Mouse (Mus musculus) hindbrain, embryonic 15.5 days (tissue): ENCODE data around the gene Zfp760. TPM values are rescaled to one million over a fixed set of nuclear protein-coding genes. Genes with fewer than 3 reads are reported as not detected.

Experiments used
- ATAC-seq: fragments of 200-750 bp; cut with Nextera tagmentation; 2 replicates; pipeline ENCODE4 v1.8.0; 2017; ENCODE audit warnings: low read depth, moderate number of reproducible peaks, moderate TSS enrichment; ENCODE audit not compliant: low FRiP score
- H3K27ac ChIP-seq: fragments of 300-500 bp; sonication (generic); replicated peaks from 2 replicates; pipeline ENCODE4 v1.5.1; 2015; ENCODE audit warnings: mild to moderate bottlenecking, inconsistent platforms
- H3K27me3 ChIP-seq: fragments of 300-500 bp; sonication (generic); 2 replicates; pipeline ENCODE4 v1.6.1; 2015; ENCODE audit warnings: control low read depth, inconsistent platforms
- H3K36me3 ChIP-seq: fragments of 300-500 bp; sonication (generic); 2 replicates; pipeline ENCODE4 v1.6.1; 2015; ENCODE audit warnings: control low read depth, inconsistent platforms
- H3K4me1 ChIP-seq: fragments of 300-500 bp; sonication (generic); replicated peaks from 2 replicates; pipeline ENCODE4 v1.6.1; 2015; ENCODE audit warnings: control low read depth, inconsistent platforms
- H3K4me2 ChIP-seq: fragments of 300-500 bp; sonication (generic); 2 replicates; pipeline ENCODE4 v1.6.1; 2015; ENCODE audit warnings: moderate library complexity, mild to moderate bottlenecking, inconsistent platforms
- H3K4me3 ChIP-seq: fragments of 300-500 bp; sonication (generic); 2 replicates; pipeline ENCODE4 v1.5.1; 2015; ENCODE audit warnings: mild to moderate bottlenecking, inconsistent platforms
- H3K9ac ChIP-seq: fragments of 300-500 bp; sonication (generic); 2 replicates; pipeline ENCODE4 v1.6.1; 2015; ENCODE audit warnings: inconsistent platforms
- H3K9me3 ChIP-seq: fragments of 300-500 bp; sonication (generic); 2 replicates; pipeline ENCODE4 v1.6.1; 2016; ENCODE audit warnings: control low read depth, inconsistent platforms
- WGBS: fragments of 180-500 bp; shearing (Covaris S2); methylation state at CpG from one replicate; pipeline ENCODE4 v1.1.7; 2015; 5-methylcytosine and 5-hydroxymethylcytosine counted together
- polyA plus RNA-seq: library from polyadenylated mRNA; unstranded; fragments of >200 nt; fragmentation: Nextera tagmentation; extraction: Ambion mirVana; gene quantifications from 2 replicates; pipeline ENCODE4 v1.2.1, GENCODE M21; 2015

Gene Zfp760
- polyA plus RNA-seq, 1 experiment from 2014 or later: 11.0 TPM

GRCm38 (mm10) chr17:21733049-21733448, 25.5 kb downstream of the Zfp760 start:
- H3K27ac ChIP-seq: peak overlapping the region; percentile 92
- H3K4me3 ChIP-seq: peak overlapping the region; percentile 95
- H3K9ac ChIP-seq: peak overlapping the region; percentile 97
- H3K27me3 ChIP-seq: no peaks in the 10 kb centered on the region
- no peak for ATAC-seq
- H3K9me3 ChIP-seq: no peaks in the 10 kb centered on the region
- 0 out of 2 replicates have a peak, but pooled peaks cover 9% of the 10 kb centered on the region for H3K36me3 ChIP-seq
- peaks cover 13% of the 10 kb centered on the region for H3K4me1 ChIP-seq
- peak overlapping the region; percentile 64 for H3K4me2 ChIP-seq
- WGBS: 84% methylated on average over 4 of the region's 4 CpGs

GRCm38 (mm10) chr17:21733529-21734031, 26.0 kb downstream of the Zfp760 start:
- Histone ChIP-seq H3K36me3 (0 out of 2 replicates have a peak, but pooled peaks cover 10% of the 10 kb centered on the region), H3K9ac (peak overlapping the region; percentile 97), H3K4me2 (peak overlapping the region; percentile 64), H3K27me3 (no peaks in the 10 kb centered on the region), H3K4me1 (peaks cover 13% of the 10 kb centered on the region), H3K27ac (peak overlapping the region; percentile 92), H3K4me3 (peak overlapping the region; percentile 95), H3K9me3 (no peaks in the 10 kb centered on the region)
- ATAC-seq: peak; percentile 99
- WGBS: 0% methylated on average over 27 of the region's 27 CpGs

- Histone ChIP-seq H3K9ac (no peak overlapping the region), H3K4me3 (no peak overlapping the region), H3K4me1 (peaks cover 8% of the 10 kb centered on the region), H3K9me3 (no peaks in the 10 kb centered on the region), H3K36me3 (peaks cover 3% of the 10 kb centered on the region; the same call in 1 of the 2 replicates), H3K27me3 (no peaks in the 10 kb centered on the region), H3K4me2 (no peak overlapping the region), H3K27ac (no peak overlapping the region)
- WGBS: 56% methylated on average over 2 of the region's 2 CpGs
- ATAC-seq: no peak
Measured at GRCm38 (mm10) chr17:21752791-21753190, 45.2 kb downstream of the Zfp760 start.

- 10% methylated on average over 20 of the region's 20 CpGs for WGBS
- Histone ChIP-seq H3K4me1 (peaks cover 8% of the 10 kb centered on the region), H3K36me3 (no peaks in the 10 kb centered on the region), H3K9ac (peak overlapping the region; percentile 29; the same call in 1 of the 2 replicates), H3K4me2 (peak overlapping the region; percentile 72), H3K27me3 (no peaks in the 10 kb centered on the region), H3K4me3 (peak overlapping the region; percentile 35), H3K27ac (no peak overlapping the region), H3K9me3 (no peaks in the 10 kb centered on the region)
- ATAC-seq: peak; percentile 45; the same call in 1 of the 2 replicates
Measured at GRCm38 (mm10) chr17:21753342-21754208, 46.0 kb downstream of the Zfp760 start.

GRCm38 (mm10) chr17:21770336-21770735, 62.8 kb downstream of the Zfp760 start:
- Histone ChIP-seq H3K27me3 (no peaks in the 10 kb centered on the region), H3K27ac (no peak overlapping the region), H3K4me1 (no peaks in the 10 kb centered on the region), H3K9me3 (no peaks in the 10 kb centered on the region), H3K4me2 (no peak overlapping the region), H3K4me3 (no peak overlapping the region), H3K36me3 (no peaks in the 10 kb centered on the region), H3K9ac (no peak overlapping the region)
- 92% methylated on average over 2 of the region's 2 CpGs for WGBS
- no peak for ATAC-seq

Other genes starting within 250 kb of the Zfp760 start
- gene Zfp53, start 218.7 kb upstream of the Zfp760 start, polyA plus RNA-seq: 9.4 and 9.5 TPM in 2 replicates
- gene Zfp52, start 172.2 kb upstream of the Zfp760 start, polyA plus RNA-seq: 2.2 and 2.3 TPM in 2 replicates
- 19.2 and 20.5 TPM in 2 replicates for gene Zfp948, start 140.7 kb upstream of the Zfp760 start, polyA plus RNA-seq
- gene Zfp983, start 57.1 kb upstream of the Zfp760 start, polyA plus RNA-seq: 11.8 and 12.3 TPM in 2 replicates
- 14.3 and 17.4 TPM in 2 replicates for gene Gm10226, start 15.9 kb upstream of the Zfp760 start, polyA plus RNA-seq
- gene Zfp229, start 23.1 kb downstream of the Zfp760 start, polyA plus RNA-seq: 9.8 and 10.0 TPM in 2 replicates
- gene Zfp820, start 138.0 kb downstream of the Zfp760 start, polyA plus RNA-seq: 2.2 TPM in 2 replicates
- 7.8 and 9.0 TPM in 2 replicates for gene Zfp995, start 202.2 kb downstream of the Zfp760 start, polyA plus RNA-seq